Mouse (Mus musculus) urinary bladder, adult 18-20 months (tissue): ENCODE measurements around the gene Sema3b.

Experiments used
- DNase-seq, 2 experiments: peaks; one replicate each; pipeline ENCODE4 v3.0.0; 2022; ENCODE audit warnings: low spot score in 2 of 2, mixed read lengths in 2 of 2

The Sema3b gene

GRCm38 (mm10) chr9:107548820-107549219 lies 60.2 kb downstream of the Sema3b start:
- no peak for DNase-seq

- DNase-seq, result no peak
Measured at GRCm38 (mm10) chr9:107547957-107548356, 61.1 kb downstream of the Sema3b start.
